ENCODE assay signal across 8 mouse cellular contexts in the genomic region with DNA sequence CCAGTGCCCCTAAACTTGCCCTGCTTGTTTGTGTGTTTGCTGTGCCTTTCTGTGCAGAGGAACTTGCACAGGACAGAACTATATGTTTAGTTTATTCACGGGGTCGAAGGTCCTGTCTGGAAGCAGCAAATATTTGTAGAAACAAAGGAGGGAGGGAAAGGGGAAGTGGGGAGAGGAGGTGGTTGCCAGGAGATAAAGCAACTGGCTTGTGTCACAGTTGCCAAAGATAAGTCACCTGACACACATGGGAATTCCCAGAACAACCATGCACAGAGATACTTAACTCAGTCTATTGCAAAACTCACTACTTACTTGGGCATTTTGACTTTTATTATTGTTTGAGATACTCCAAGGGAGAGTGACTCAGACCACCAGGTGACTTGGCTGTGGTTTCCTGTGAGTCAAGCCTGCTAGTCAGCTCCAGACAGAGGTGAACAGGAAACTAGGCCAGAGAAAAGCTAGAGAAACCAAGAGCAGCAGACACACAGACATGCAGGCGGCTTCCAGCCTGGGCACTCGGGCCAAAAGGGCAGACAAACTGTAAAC.
DNase-seq lines count a peak whose midpoint lies in the region; ATAC-seq and TF ChIP-seq lines count a peak whose summit lies in the region.

No protein-coding gene starts in this region.

- no peaks in the 10 kb centered on the region for H3K27me3 ChIP-seq in embryonic facial prominence, embryonic 15.5 days
- H3K27me3 ChIP-seq in intestine, postnatal 0 days (replicated peaks; ENCODE audit: control insufficient read depth, insufficient read depth, low read length), result no peaks in the 10 kb centered on the region
- H3K27me3 ChIP-seq in lung, embryonic 15.5 days, result no peaks in the 10 kb centered on the region

- H3K36me3 ChIP-seq in embryonic facial prominence, embryonic 15.5 days, result no peaks in the 10 kb centered on the region
- no peaks in the 10 kb centered on the region for H3K36me3 ChIP-seq in intestine, postnatal 0 days (ENCODE audit: control insufficient read depth, insufficient read depth)
- no peaks in the 10 kb centered on the region for H3K36me3 ChIP-seq in lung, embryonic 15.5 days

- H3K9me3 ChIP-seq in embryonic facial prominence, embryonic 15.5 days (replicated peaks), result no peaks in the 10 kb centered on the region
- H3K9me3 ChIP-seq in intestine, postnatal 0 days (ENCODE audit: control insufficient read depth), result no peaks in the 10 kb centered on the region
- H3K9me3 ChIP-seq in lung, embryonic 15.5 days, result no peaks in the 10 kb centered on the region

- DNase-seq in ovary, adult 18-20 months (ENCODE audit: low spot score), result peak; percentile 40
- DNase-seq in ovary, postnatal 10 days (ENCODE audit: low spot score), result no peak
- DNase-seq in thymus, postnatal 14 days, result peak; percentile 56
- DNase-seq in cerebellum, postnatal 4 days (ENCODE audit: low spot score in 2 of 2), result no peak

- TF ChIP-seq CTCF in intestine, postnatal 0 days (IDR thresholded peaks at IDR 0.05; ENCODE audit: low read depth), result peak; percentile 32; the same call in 1 of the 2 replicates

- ATAC-seq in embryonic facial prominence, embryonic 15.5 days (ENCODE audit: insufficient number of reproducible peaks, low FRiP score, low TSS enrichment, low read depth), result no peak
- peak; percentile 96 for ATAC-seq in intestine, postnatal 0 days
- ATAC-seq in lung, embryonic 15.5 days (ENCODE audit: borderline replicate concordance, extremely low read depth, low FRiP score, low TSS enrichment), result peak; percentile 28; the same call in 1 of the 2 replicates
- no peak for ATAC-seq in frontal cortex, adult (ENCODE audit: low TSS enrichment)

- H3K9ac ChIP-seq in embryonic facial prominence, embryonic 15.5 days, result no peak overlapping the region
- H3K9ac ChIP-seq in intestine, postnatal 0 days (ENCODE audit: low read depth, low read length), result no peak overlapping the region
- no peak overlapping the region for H3K9ac ChIP-seq in lung, embryonic 15.5 days

- H3K4me1 ChIP-seq in embryonic facial prominence, embryonic 15.5 days, result peaks cover 9% of the 10 kb centered on the region
- H3K4me1 ChIP-seq in intestine, postnatal 0 days (replicated peaks; ENCODE audit: control insufficient read depth, insufficient read depth, low read length), result peaks cover 11% of the 10 kb centered on the region
- peaks cover 44% of the 10 kb centered on the region for H3K4me1 ChIP-seq in lung, embryonic 15.5 days

- H3K4me3 ChIP-seq in embryonic facial prominence, embryonic 15.5 days (replicated peaks), result no peak overlapping the region
- H3K4me3 ChIP-seq in intestine, postnatal 0 days (ENCODE audit: low read depth, low read length), result no peak overlapping the region
- H3K4me3 ChIP-seq in lung, embryonic 15.5 days, result no peak overlapping the region

- no peak overlapping the region for H3K4me2 ChIP-seq in embryonic facial prominence, embryonic 15.5 days (replicated peaks)
- H3K4me2 ChIP-seq in intestine, postnatal 0 days (replicated peaks; ENCODE audit: low read depth), result no peak overlapping the region
- H3K4me2 ChIP-seq in lung, embryonic 15.5 days, result no peak overlapping the region

- 66% methylated on average over 4 of the region's 4 CpGs for WGBS in embryonic facial prominence, embryonic 15.5 days
- WGBS in intestine, postnatal 0 days, result 15% methylated on average over 4 of the region's 4 CpGs
- WGBS in lung, embryonic 15.5 days, result 18% methylated on average over 4 of the region's 4 CpGs

- H3K27ac ChIP-seq in embryonic facial prominence, embryonic 15.5 days (replicated peaks), result peak overlapping the region; percentile 51
- peak overlapping the region; percentile 90 for H3K27ac ChIP-seq in intestine, postnatal 0 days (ENCODE audit: low read depth, low read length)
- H3K27ac ChIP-seq in lung, embryonic 15.5 days, result peak overlapping the region; percentile 74

Comparison
In these comparisons a context has a peak if more than half of its experiments do, and no peak if none do; other contexts are left out.
1. DNase-seq: peak in ovary, adult 18-20 months (single experiment) and thymus, postnatal 14 days (single experiment); none in ovary, postnatal 10 days (single experiment) and cerebellum, postnatal 4 days (0 of 2).
2. ATAC-seq: peak in intestine, postnatal 0 days (single experiment) and lung, embryonic 15.5 days (single experiment); none in embryonic facial prominence, embryonic 15.5 days (single experiment) and frontal cortex, adult (single experiment).
3. Peak in every context shown above with its lines, with median percentiles within 50 percentile points of each other: H3K27ac ChIP-seq.